Mouse (Mus musculus) urinary bladder, postnatal 10 days (tissue): ENCODE measurements at regions not wholly inside any gene's neighbourhood (a gene's known extent, or its start where the extent isn't known, plus 50 kb on each side); places are given as distances from the start of the nearest gene placed in this dataset.

Experiments
- DNase-seq: peaks from one replicate; pipeline ENCODE4 v3.0.0; 2022; ENCODE audit warnings: low spot score

GRCm38 (mm10) chr17:83136267-83136666 is 78.8 kb upstream of the Pkdcc start:
- no peak for DNase-seq

- no peak for DNase-seq
These were observed 77.4 kb upstream of the Pkdcc start for GRCm38 (mm10) chr17:83137720-83138119.

GRCm38 (mm10) chr17:83138493-83139417 is 76.3 kb upstream of the Pkdcc start:
- no peak for DNase-seq

GRCm38 (mm10) chr17:83148371-83148929 is 66.6 kb upstream of the Pkdcc start:
- no peak for DNase-seq

- no peak for DNase-seq
These were observed 65.8 kb upstream of the Pkdcc start for GRCm38 (mm10) chr17:83149336-83149735.

GRCm38 (mm10) chr17:83155106-83155505 is 60.0 kb upstream of the Pkdcc start:
- no peak for DNase-seq

GRCm38 (mm10) chr17:83156682-83157081 is 58.4 kb upstream of the Pkdcc start:
- no peak for DNase-seq

- DNase-seq: no peak
These were observed 57.0 kb upstream of the Pkdcc start for GRCm38 (mm10) chr17:83158053-83158452.

- no peak for DNase-seq
These were observed 56.4 kb upstream of the Pkdcc start for GRCm38 (mm10) chr17:83158652-83159051.

- DNase-seq: no peak
These were observed 55.5 kb upstream of the Pkdcc start for GRCm38 (mm10) chr17:83159634-83160033.

- no peak for DNase-seq
These were observed 54.8 kb upstream of the Pkdcc start for GRCm38 (mm10) chr17:83160296-83160695.

- DNase-seq: no peak
These were observed 53.4 kb upstream of the Pkdcc start for GRCm38 (mm10) chr17:83161731-83162130.

GRCm38 (mm10) chr17:83163952-83164560 is 51.0 kb upstream of the Pkdcc start:
- DNase-seq: no peak

- no peak for DNase-seq
These were observed 50.4 kb upstream of the Pkdcc start for GRCm38 (mm10) chr17:83164728-83165127.

GRCm38 (mm10) chr17:83165140-83165539 is 50.0 kb upstream of the Pkdcc start:
- no peak for DNase-seq
